Mouse (Mus musculus): ENCODE data around the gene Cacng2. TPM values are rescaled to one million over a fixed set of nuclear protein-coding genes. Genes with fewer than 3 reads are reported as not detected.
A peak's percentile ranks its signal among the peaks of the same experiment; 100 is the strongest.

Gene Cacng2
- total RNA-seq (2021): under 1 TPM; 0.29 to 0.40 TPM
- long read RNA-seq, experiment 1: 0 reads
- long read RNA-seq, experiment 2, partial matches to known transcripts: 0 of 1 reads
- long read RNA-seq, experiment 2, other reads (novel, unspliced or antisense): 1 of 1 reads

DNA sequence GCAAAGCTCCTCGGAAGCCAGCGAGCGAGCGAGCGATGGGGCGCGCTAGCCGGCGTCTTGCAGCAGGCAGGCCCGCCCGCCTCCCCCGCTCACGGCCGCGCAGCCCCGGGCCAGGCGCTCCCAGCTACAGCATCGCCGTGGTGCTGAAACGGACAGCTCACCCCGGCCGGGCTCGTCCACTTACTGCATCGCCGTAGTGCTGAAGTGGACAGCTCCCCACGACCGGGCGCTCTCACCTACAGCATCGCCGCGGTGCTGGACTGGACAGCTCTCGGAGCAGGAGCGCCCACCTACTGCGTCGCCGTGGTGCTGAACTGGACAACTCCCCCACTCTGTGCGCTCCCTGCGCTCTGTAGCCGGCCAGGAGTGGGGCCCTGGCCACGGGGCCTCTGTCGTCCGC is at the start of gene Cacng2:
TSS of gene Cacng2 (minus strand) at position 325 of the 400 bp plus-strand sequence.
- DNase-seq (ENCODE audit: low spot score in 2 of 2): peak; percentile 91 to 95

GRCm38 (mm10) chr15:78169566-78169965 is 49.7 kb upstream of the Cacng2 start:
- DNase-seq (ENCODE audit: low spot score in 2 of 2): no peak

DNA sequence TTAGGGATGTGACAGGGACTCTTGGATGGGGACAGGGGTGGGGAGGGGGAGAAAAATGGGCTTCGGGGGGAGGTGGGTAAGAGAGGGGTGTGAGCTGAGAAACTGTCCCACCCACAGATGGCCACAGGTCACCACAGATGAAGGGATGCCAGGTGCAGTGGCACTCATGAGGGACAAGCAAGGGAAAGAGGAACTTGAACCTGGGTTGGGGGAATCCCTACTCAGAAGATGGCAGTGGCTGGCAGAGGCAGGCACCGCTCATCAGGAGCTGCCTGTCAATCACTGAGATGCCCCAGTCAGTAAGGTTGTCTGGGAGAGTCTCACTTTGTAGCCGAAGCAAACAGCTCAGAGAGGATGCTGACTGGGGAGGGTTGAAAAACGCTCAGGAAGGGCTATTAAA is 45.5 kb upstream of the Cacng2 start:
- no peak for DNase-seq (ENCODE audit: low spot score in 2 of 2)

GRCm38 (mm10) chr15:78164466-78164865 is 44.6 kb upstream of the Cacng2 start:
- no peak for DNase-seq (ENCODE audit: low spot score in 2 of 2)

DNA sequence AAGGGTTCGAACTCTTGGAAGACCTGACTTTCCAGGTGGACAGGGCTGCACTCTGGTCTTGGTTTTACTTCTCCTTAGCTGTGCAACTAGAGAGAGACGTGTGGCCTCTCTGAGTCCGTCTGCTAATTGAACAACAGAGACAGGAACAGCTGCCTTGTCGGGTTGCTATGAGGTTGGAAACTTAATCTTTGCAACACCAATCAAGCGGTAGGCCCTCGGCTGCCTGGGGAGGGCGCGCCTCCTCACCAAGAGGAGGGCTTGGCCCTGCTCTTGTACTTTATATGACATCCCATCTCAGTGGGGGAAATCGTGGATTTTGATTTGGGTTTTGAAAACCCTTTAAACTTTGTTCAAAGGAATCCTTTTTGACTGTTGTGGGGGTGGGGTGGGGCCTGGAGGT is 42.1 kb upstream of the Cacng2 start:
- DNase-seq (ENCODE audit: low spot score in 2 of 2): no peak

DNA sequence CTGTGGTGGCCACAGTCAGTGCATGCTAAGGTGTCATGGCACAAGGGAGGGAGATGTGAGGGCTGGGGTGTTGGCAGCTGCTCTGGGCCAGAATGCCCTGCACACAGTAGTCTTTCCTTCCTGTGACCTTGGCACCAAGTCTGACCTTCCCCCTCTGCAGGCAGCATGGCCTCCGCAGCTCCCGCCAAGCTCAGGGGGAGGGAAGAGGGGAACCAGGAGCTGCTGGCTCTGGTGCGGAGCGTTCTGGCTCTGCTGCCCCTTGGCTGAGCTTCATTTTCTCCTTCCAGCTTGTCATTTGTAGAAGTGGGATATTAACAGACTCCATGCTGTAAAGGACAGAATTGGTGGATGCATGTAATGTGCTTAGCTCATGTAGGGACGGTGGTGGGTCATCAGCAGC is 38.5 kb upstream of the Cacng2 start:
- no peak for DNase-seq (ENCODE audit: low spot score in 2 of 2)

DNA sequence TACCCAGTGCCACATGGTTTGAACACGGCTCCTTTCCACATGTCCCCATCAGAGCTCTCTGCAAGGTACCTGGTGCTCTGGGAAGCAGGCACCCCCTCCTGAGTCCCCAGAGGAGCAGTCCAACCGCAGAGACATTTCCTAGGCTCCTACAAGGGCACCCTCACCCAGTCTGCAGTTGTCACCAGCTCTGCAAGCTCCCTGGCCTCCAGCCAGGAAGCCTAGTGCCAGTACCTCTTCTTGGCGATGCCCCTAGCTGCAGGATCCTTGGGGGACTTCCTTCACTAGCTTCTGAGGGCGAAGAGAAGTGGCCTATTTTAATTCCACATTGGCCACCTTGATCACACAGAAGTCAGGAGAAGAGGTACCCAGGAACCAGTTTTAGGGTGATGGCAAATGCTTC is 38.0 kb upstream of the Cacng2 start:
- DNase-seq (ENCODE audit: low spot score in 2 of 2): no peak

- DNase-seq (ENCODE audit: low spot score in 2 of 2): no peak
Measured at GRCm38 (mm10) chr15:78157330-78157729, 37.5 kb upstream of the Cacng2 start.

DNA sequence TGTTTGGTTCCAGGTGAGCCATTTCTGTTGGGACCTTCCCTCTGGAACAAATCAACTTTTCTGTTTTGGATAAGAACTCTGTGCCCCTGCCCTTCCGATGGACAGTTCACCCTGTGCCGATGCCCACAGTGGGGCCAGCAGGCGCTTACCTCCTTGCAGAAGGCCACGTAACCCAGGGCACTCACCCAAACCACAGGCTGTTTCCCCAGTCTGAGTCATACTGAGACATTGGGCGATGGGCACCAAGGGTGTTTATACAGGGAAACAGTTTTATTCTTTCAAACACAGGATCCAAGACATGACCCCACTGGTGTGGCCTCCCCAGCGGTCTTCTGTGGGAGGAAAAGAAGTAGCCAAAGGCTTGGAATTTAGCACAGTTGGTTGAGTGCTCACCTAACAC is 35.6 kb upstream of the Cacng2 start:
- DNase-seq (ENCODE audit: low spot score in 2 of 2): no peak

DNA sequence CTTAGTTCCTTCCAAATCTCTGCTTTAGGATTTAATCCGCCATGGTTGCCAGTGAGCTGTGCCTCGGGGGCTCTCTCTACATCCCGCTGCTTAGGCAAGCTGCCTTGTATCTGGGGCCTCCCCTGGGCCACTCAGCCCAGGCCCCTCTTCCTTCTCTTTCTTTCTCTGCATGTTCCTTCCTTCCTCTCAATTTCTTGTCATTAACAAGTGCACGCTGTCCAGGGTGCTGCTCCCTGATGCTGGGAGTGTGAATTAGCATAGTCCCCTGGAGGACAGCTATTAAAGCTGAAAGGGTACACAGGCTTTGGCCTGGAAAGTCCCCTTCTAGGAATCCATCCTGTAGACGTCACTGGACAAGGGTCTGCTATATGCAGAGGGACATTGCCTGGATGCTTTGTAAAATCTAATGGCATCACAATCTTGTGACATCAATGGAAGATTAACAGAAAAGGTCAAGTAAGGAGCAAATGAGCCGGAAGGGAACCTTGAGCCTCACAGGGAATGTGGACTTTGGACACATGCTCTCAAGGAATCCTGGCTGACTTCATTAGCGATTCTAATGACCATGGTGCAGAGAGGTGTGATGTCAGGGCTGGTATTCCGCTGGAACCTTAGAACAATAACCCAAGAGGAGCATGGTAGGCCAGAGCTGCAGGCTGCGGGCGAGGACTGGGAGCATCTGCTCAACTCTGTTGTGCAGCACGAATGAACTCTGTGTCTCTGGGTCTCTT is 33.4 kb upstream of the Cacng2 start:
- DNase-seq (ENCODE audit: low spot score in 2 of 2): no peak

GRCm38 (mm10) chr15:78148565-78148964 is 28.7 kb upstream of the Cacng2 start:
- DNase-seq (ENCODE audit: low spot score in 2 of 2): no peak

DNA sequence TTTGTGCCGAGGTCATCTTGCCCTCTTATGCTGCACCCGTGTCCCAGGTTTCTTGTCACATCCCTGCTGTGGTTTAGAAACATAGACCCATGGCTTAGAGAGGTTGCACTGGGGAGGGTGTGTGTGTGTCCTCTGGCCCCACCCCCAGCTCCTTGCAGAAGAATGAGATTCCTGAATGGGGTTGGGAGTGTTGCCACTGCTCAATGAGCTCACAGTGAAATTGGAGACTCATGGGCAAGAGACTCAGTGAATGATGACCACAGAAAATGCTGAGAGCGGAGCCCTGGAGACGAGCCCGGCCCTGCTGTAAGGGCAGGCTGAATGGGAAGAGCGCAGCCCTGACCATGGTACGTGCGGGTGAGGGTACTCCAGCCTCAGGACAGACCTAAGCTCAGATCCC is 20.4 kb upstream of the Cacng2 start:
- DNase-seq (ENCODE audit: low spot score in 2 of 2): no peak

DNA sequence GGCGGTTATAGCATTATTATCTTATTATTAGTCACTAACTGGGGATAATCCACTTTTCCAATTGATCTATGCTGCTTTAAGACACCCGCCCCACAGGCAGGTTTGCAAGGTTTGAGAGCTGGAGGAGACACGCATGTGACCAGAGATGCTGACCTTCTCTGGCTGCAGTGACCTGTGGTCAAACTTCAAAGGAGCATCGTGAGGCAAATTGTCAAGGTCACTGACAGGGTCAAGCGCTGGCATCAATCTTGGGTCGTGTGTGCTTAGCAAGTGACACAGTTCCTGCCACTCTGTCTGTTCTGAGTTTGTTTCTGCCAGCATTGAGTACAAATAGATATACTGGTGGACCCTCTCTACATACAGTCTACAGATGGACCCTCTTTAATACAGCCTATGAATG is 14.8 kb upstream of the Cacng2 start:
- no peak for DNase-seq (ENCODE audit: low spot score in 2 of 2)

DNA sequence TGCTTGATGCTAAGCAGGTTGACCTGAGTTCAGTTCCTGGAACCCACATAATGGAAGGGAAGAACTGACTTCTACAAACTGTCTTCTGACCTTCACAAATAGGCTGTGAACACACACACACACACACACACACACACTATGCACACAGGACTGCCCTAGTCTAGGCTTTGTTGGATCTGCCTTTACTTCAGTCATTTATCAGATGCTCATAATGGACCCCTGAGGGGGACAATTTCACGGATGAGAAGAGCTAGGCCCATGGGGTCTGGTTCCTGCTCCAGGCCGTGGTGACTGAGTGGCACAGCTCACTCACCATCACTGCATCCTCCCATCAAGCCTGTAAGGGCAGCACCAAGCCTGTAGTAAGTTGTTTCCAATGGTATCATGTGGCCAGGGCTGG is 13.6 kb upstream of the Cacng2 start:
- no peak for DNase-seq (ENCODE audit: low spot score in 2 of 2)

DNA sequence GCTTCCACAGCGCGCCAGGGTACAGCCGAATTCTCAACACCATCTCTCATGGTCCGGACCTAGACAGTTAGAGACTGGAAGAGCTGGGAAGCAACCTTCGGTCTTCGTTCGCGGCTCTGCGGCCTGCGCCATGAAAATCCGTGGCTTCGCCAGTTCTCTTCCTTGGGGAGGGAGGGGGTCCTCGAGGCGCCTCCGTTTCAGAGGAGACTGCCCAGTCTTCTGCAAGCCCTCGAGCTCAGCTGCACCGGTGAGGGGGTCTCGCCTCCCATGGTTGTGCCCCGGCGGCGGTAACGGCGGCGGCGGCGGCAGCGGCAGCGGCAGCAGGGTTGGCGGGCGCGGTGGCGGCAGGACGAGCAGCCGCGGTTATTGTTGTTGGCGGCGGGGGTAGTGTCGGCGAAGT is 580 bp downstream of the Cacng2 start:
- DNase-seq (ENCODE audit: low spot score in 2 of 2): no peak

GRCm38 (mm10) chr15:78118275-78118995 is 1.4 kb downstream of the Cacng2 start:
- no peak for DNase-seq (ENCODE audit: low spot score in 2 of 2)

- no peak for DNase-seq (ENCODE audit: low spot score in 2 of 2)
Measured at GRCm38 (mm10) chr15:78117731-78118130, 2.1 kb downstream of the Cacng2 start.

DNA sequence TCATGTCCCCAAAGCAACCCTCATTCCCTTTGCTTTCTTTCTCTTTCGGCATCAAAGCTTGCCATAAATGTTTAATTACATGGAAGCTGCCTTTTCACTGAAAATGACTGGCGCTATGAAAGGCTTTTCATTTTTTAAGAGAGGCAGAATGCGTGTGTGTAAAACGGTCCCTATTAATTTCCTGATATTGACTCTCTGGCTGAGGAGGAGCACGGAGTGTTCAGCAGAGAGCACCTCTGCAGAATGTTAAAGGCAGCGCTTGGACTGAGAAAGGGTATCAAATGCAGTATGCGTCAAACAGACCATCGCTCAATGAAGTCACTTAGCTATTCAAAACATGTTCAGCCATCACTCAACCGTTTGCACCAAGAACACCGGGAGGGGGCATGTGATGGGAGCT is 2.9 kb downstream of the Cacng2 start:
- DNase-seq (ENCODE audit: low spot score in 2 of 2): no peak

DNA sequence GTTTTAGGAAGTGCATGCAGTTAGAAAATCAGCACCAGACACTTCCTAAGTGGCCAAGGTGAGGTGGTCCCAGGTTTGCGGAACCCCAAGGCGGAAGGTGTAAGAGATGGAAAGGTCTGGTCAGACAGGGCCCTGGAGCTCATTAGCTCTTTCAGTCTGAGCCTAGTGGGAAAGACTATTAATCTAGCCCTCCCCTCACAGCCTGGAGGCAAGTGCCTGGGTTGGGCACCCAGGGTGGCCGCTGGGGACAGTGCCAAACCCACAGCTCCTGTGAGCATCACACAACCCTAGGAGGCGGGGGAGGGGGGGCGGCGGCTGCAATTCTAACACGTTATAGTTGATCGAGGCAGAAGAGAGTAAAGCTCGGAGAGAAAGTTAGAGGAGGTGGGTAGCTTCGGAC is 3.6 kb downstream of the Cacng2 start:
- DNase-seq (ENCODE audit: low spot score in 2 of 2): no peak

- no peak for DNase-seq (ENCODE audit: low spot score in 2 of 2)
Measured at GRCm38 (mm10) chr15:78099516-78099915, 20.3 kb downstream of the Cacng2 start.

DNA sequence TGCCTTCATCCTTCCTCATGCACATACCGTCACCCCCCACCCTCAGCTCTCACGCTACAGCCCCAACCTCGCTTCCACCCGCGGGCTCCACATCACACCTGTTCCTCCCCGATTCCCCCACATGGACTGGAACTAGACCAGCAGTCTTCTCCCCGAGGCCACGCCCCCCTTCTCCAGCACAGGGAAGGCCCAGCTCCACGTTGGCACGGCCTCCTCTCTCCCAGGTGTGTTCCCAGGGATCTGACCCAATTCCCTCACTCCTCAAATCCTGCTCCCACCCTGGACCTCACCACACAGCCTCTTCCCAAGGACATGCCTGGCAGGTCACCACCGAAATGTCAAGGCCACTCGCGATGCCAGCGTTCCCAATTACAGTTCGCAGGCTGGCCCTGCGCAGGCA is 23.8 kb downstream of the Cacng2 start:
- no peak for DNase-seq (ENCODE audit: low spot score in 2 of 2)

DNA sequence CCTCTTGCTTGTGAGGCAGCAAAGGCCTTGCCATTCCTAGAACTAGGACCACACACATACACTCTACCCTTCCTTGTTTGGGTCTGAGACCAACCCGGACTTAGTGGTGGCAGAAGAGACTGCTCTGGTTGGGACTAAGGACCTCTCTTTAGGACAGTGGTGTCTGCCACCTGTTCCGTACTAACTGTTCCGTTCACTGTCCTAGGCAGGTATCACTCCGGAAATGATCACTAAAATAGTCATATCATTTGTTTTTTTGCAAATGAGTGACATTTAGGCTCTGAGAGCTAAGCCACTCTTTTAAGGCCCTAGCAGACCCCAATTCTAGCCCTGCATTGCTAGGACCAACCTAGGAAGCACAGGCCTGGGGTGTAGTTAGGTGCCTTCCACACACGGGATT is 26.2 kb downstream of the Cacng2 start:
- no peak for DNase-seq (ENCODE audit: low spot score in 2 of 2)
